27 mouse cellular contexts compared by ENCODE assay signal in genomic region chr4:28440161-28440560, GRCm38 (mm10).
A peak's percentile ranks its signal among the peaks of the same experiment; 100 is the strongest.
DNase-seq lines count a peak whose midpoint lies in the region; ATAC-seq lines count a peak whose summit lies in the region.
"Had no signal": no experiment of that assay in that cellular context is flagged by ENCODE, and none has a peak within 500 bp of the region (broad histone marks: within the 10 kb centered on the region; RNA-seq: fewer than 3 reads in every experiment).

No protein-coding gene starts in this region.

- ATAC-seq in heart, embryonic 12.5 days (ENCODE audit: insufficient number of reproducible peaks, low FRiP score): peak; percentile 53; the same call in 1 of the 2 replicates
- ATAC-seq in heart, embryonic 11.5 days (replicated peaks; ENCODE audit: insufficient number of reproducible peaks, low FRiP score, low TSS enrichment): no peak
- ATAC-seq in lung, embryonic 16.5 days (ENCODE audit: low read depth): peak; percentile 47; the same call in 1 of the 2 replicates
- ATAC-seq: activated CD4-positive, CD25-positive, alpha-beta regulatory T cell, adult 4 months; intestine, embryonic 15.5 days; liver, embryonic 12.5 days had no signal

- no peak overlapping the region for H3K4me3 ChIP-seq in heart, embryonic 12.5 days
- no peak overlapping the region for H3K4me3 ChIP-seq in heart, embryonic 11.5 days (ENCODE audit: low read depth, low read length)
- H3K4me3 ChIP-seq in heart, embryonic 10.5 days: no peak overlapping the region
- H3K4me3 ChIP-seq in lung, embryonic 16.5 days (ENCODE audit: low read length): no peak overlapping the region
- H3K4me3 ChIP-seq: forebrain, embryonic 10.5 days; intestine, embryonic 15.5 days; layer of hippocampus, adult 2 months; limb, embryonic 12.5 days; liver, embryonic 12.5 days; stomach, embryonic 15.5 days had no signal

- intact Hi-C loops in heart, postnatal 10 days (cut with DNase I): no loop called here

- 30% methylated on average over 1 of the region's 1 CpGs for WGBS in heart, embryonic 12.5 days
- 38% methylated on average over 1 of the region's 1 CpGs for WGBS in heart, embryonic 11.5 days (ENCODE audit: insufficient replicate concordance)
- WGBS in heart, embryonic 10.5 days: 57% methylated on average over 1 of the region's 1 CpGs
- WGBS in lung, embryonic 16.5 days: 36% methylated on average over 1 of the region's 1 CpGs

- H3K27me3 ChIP-seq in heart, embryonic 12.5 days (replicated peaks): no peaks in the 10 kb centered on the region
- no peaks in the 10 kb centered on the region for H3K27me3 ChIP-seq in heart, embryonic 11.5 days (ENCODE audit: control insufficient read depth, insufficient read depth, low read length)
- H3K27me3 ChIP-seq in heart, embryonic 10.5 days (ENCODE audit: insufficient read depth, poor library complexity, severe bottlenecking): no peaks in the 10 kb centered on the region
- H3K27me3 ChIP-seq in lung, embryonic 16.5 days (ENCODE audit: control insufficient read depth, insufficient read depth, low read depth, low read length): no peaks in the 10 kb centered on the region
- H3K27me3 ChIP-seq: CH12.LX; intestine, embryonic 15.5 days; limb, embryonic 12.5 days; liver, embryonic 12.5 days; stomach, embryonic 15.5 days had no signal

- H3K27ac ChIP-seq in heart, embryonic 12.5 days (ENCODE audit: poor library complexity, severe bottlenecking): no peak overlapping the region
- no peak overlapping the region for H3K27ac ChIP-seq in heart, embryonic 11.5 days (ENCODE audit: low read depth, low read length)
- no peak overlapping the region for H3K27ac ChIP-seq in heart, embryonic 10.5 days
- no peak overlapping the region for H3K27ac ChIP-seq in lung, embryonic 16.5 days (ENCODE audit: low read length)
- H3K27ac ChIP-seq: forebrain, embryonic 10.5 days; hindbrain, embryonic 14.5 days; intestine, embryonic 15.5 days; layer of hippocampus, adult 2 months; limb, embryonic 12.5 days; liver, embryonic 12.5 days; stomach, embryonic 15.5 days had no signal

- H3K9ac ChIP-seq in heart, embryonic 12.5 days: no peak overlapping the region
- H3K9ac ChIP-seq in heart, embryonic 11.5 days (ENCODE audit: low read depth, low read length): no peak overlapping the region
- no peak overlapping the region for H3K9ac ChIP-seq in lung, embryonic 16.5 days (ENCODE audit: low read length)
- H3K9ac ChIP-seq: hindbrain, embryonic 14.5 days; intestine, embryonic 15.5 days; limb, embryonic 12.5 days; liver, embryonic 12.5 days; stomach, embryonic 15.5 days had no signal

- H3K4me2 ChIP-seq in heart, embryonic 12.5 days: no peak overlapping the region
- no peak overlapping the region for H3K4me2 ChIP-seq in heart, embryonic 11.5 days
- no peak overlapping the region for H3K4me2 ChIP-seq in lung, embryonic 16.5 days (ENCODE audit: low read depth, low read length)
- H3K4me2 ChIP-seq: hindbrain, embryonic 14.5 days; intestine, embryonic 15.5 days; limb, embryonic 12.5 days; liver, embryonic 12.5 days; stomach, embryonic 15.5 days had no signal

- no peaks in the 10 kb centered on the region for H3K9me3 ChIP-seq in heart, embryonic 12.5 days (replicated peaks)
- no peaks in the 10 kb centered on the region for H3K9me3 ChIP-seq in heart, embryonic 11.5 days (replicated peaks; ENCODE audit: control insufficient read depth, low read length)
- H3K9me3 ChIP-seq in heart, embryonic 10.5 days: no peaks in the 10 kb centered on the region
- H3K9me3 ChIP-seq in lung, embryonic 16.5 days (ENCODE audit: control insufficient read depth, low read length): no peaks in the 10 kb centered on the region
- H3K9me3 ChIP-seq: forebrain, embryonic 10.5 days; G1E; intestine, embryonic 15.5 days; limb, embryonic 12.5 days; liver, embryonic 12.5 days; stomach, embryonic 15.5 days had no signal

- H3K4me1 ChIP-seq in heart, embryonic 12.5 days (replicated peaks): no peaks in the 10 kb centered on the region
- no peaks in the 10 kb centered on the region for H3K4me1 ChIP-seq in heart, embryonic 11.5 days (ENCODE audit: control insufficient read depth, insufficient read depth, low read length)
- no peaks in the 10 kb centered on the region for H3K4me1 ChIP-seq in heart, embryonic 10.5 days
- no peaks in the 10 kb centered on the region for H3K4me1 ChIP-seq in lung, embryonic 16.5 days (replicated peaks; ENCODE audit: control insufficient read depth, insufficient read depth, low read length)
- H3K4me1 ChIP-seq: forebrain, embryonic 10.5 days; intestine, embryonic 15.5 days; limb, embryonic 12.5 days; liver, embryonic 12.5 days; stomach, embryonic 15.5 days had no signal

- peak; percentile 9 to 38 for DNase-seq in heart, postnatal 10 days
- DNase-seq in heart, embryonic 10.5 days (ENCODE audit: low spot score): no peak
- DNase-seq in lung, postnatal 4 days: no peak
- peak; percentile 33 for DNase-seq in adipocyte (ENCODE audit: low spot score)
- no peak for DNase-seq in cerebellum, adult 9-11 months
- DNase-seq: adrenal gland, postnatal 10 days; B cell, adult 2 months; cerebellum, adult 8-10 months; gastrocnemius, postnatal 25 days; kidney, adult 8-10 months; kidney, postnatal 25 days; lung, adult 18-20 months; lung, postnatal 36 days; thymus, adult 18-20 months had no signal

- no peaks in the 10 kb centered on the region for H3K36me3 ChIP-seq in heart, embryonic 12.5 days
- H3K36me3 ChIP-seq in heart, embryonic 11.5 days (ENCODE audit: control insufficient read depth, insufficient read depth, low read length): no peaks in the 10 kb centered on the region
- no peaks in the 10 kb centered on the region for H3K36me3 ChIP-seq in heart, embryonic 10.5 days
- H3K36me3 ChIP-seq in lung, embryonic 16.5 days (ENCODE audit: control insufficient read depth, insufficient read depth, low read length): no peaks in the 10 kb centered on the region
- H3K36me3 ChIP-seq: forebrain, embryonic 10.5 days; G1E; intestine, embryonic 15.5 days; limb, embryonic 12.5 days; liver, embryonic 12.5 days; stomach, embryonic 15.5 days had no signal

Comparison
In these comparisons a context has a peak if more than half of its experiments do, and no peak if none do; other contexts are left out.
1. DNase-seq: peak in heart, postnatal 10 days (2 of 2) and adipocyte (single experiment); none in heart, embryonic 10.5 days (single experiment), lung, postnatal 4 days (0 of 2) and cerebellum, adult 9-11 months (single experiment).